Mouse (Mus musculus) embryo, embryonic 11 days (tissue): Measurements from ENCODE around the gene Cux1.

ENCODE experiments used
- DNase-seq: peaks from one replicate; pipeline ENCODE4 v3.0.0-alpha.2; 2015

Cux1 gene

GRCm38 (mm10) chr5:136566812-136567175 lies 496 bp downstream of the Cux1 start:
- no peak for DNase-seq

GRCm38 (mm10) chr5:136566001-136566811 lies 1.1 kb downstream of the Cux1 start:
- peak; percentile 79 for DNase-seq

DNA sequence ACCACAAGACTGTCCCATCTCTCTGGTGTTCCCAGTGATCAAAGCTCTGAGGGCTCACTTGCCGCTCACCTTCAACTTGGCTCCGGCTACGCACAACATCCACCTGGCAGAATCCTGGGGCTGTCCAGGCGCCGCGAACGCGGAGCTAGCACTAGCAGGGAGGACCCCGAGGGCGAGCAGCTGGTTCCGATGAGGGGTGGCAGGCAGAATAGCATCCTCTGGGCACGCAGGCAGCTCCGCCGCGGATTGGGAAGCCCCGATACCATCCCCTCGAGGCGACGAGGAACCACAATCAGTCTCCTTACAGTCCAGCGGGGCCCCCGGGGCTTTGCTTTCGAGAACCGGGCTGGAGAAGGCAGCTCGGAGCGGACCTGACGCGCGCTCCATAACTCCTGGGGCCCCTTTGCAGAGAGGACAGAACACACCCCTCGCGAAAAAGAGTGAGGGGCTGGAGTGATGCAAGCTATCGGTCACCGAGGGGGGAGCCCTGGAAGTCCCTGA lies 1.9 kb downstream of the Cux1 start:
- peak; percentile 62 for DNase-seq

GRCm38 (mm10) chr5:136564613-136565299 lies 2.5 kb downstream of the Cux1 start:
- DNase-seq: no peak

DNA sequence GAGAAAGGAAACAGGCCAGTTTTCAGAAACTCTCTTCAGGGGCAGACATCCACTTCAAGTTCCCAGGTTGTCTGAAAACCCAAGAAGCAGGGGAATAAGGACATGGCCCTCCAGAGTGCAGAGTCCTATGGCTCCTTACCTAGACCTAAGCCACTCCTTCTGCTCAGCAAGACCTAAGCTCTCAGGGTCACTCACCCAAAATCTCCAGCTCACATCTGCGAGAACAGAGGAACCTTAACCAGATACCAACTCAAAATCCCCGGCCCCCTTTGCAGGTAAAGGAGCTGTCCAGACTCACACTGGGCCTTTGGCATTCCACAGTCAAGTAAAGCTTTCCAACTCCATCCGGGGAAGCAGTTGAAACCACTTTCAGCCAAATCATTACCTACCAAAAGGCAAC lies 3.3 kb downstream of the Cux1 start:
- DNase-seq: no peak

DNA sequence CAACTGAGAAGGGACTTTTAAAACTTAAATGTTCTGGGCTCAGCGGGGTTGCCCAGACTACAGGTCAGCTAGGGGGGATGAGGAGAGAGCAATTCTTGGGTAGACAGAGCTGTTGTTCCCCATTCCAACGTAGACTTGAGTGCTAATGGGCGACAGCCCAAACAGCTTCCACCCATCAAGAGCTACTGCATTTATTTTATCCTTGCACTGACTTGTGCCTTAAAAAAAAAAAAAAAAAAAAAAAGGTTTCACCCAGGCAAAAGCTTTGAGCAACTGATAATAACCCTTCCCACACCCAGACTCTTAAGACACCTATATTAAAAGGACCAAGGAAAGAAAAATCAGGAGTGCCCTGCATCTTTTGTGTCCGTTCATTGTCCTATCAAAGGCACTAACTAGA lies 4.2 kb downstream of the Cux1 start:
- DNase-seq: no peak

- peak; percentile 68 for DNase-seq
Measured at GRCm38 (mm10) chr5:136562212-136562611, 5.1 kb downstream of the Cux1 start.

DNA sequence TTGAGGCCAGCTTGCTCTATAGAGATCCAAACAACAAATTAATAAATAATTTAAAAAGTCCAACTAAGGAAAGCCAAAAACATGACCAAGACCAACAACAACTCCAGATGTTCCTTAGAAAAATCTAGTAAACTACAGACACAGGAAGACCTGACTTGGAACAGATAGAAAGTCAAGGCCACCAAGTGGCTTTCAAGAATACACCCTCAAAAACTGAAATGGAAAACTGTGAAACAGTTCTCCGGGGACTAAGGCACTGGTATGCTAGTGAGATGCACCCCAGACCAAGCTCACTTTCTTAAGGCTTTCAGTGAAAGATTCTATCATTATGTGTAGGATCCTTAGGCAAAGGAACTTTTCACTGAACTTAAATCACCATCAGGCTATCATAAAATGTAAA lies 5.6 kb downstream of the Cux1 start:
- no peak for DNase-seq

DNA sequence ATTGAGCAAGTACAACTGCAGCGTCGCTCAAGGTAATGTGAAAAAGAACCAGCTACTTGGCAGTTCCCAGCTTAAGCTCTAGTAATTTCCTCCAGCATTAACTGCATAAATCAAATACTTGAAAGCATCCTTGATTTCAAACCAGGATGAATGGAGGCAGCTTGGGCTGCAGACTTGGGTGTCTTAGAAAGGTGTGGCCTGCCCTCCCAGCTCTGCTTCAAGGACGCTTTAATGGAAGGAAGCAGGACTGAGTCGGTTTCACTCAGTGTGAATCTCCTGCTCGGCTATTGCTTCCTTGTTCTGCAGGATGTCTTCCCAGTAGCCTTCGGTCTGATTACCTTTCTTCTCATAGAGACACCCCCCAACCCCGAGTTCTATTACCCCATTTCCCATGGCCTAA lies 6.6 kb downstream of the Cux1 start:
- no peak for DNase-seq

GRCm38 (mm10) chr5:136557446-136557845 lies 9.8 kb downstream of the Cux1 start:
- DNase-seq: no peak

- no peak for DNase-seq
Measured at GRCm38 (mm10) chr5:136556328-136557262, 10.7 kb downstream of the Cux1 start.

DNA sequence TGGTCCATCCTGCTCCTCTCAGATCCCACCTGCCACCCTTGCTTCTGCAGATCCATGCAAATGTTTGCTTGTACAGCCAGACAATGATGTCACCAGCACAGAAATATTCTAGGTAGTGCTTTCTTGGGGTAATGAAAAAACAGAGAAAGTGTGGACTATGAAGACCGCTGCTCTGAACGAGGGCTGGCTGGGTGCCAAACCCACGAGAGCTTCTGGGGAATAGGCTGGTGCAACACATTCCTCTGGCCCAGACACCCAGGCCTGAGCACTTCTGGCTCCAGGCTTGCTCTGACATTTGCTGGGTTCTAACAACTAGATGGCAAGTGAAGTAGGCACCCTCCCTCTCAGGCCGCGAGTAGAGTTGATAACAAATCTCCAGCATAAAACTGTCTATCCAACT lies 11.6 kb downstream of the Cux1 start:
- DNase-seq: peak; percentile 21

- no peak for DNase-seq
Measured at GRCm38 (mm10) chr5:136552832-136553231, 14.5 kb downstream of the Cux1 start.

- no peak for DNase-seq
Measured at GRCm38 (mm10) chr5:136552093-136552492, 15.2 kb downstream of the Cux1 start.

DNA sequence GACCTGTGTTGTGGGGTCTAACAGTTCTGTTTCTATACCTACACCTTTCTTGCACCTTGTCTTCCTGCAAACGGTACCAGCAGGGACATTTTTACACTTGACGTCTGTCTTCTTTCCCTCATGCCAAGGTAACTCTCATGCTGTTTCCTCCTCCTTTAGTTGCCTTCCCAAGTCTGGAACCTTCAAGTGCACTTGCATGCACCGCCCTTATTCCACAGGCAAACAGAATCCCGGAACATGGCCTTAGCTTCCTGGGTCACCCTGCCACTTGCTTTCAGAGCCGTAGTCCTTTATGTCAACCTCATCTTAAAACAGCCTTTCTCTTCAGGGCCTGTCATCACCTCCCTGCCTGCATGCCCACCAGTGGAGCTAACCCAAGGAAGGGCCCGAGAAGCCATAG lies 15.7 kb downstream of the Cux1 start:
- DNase-seq: no peak

DNA sequence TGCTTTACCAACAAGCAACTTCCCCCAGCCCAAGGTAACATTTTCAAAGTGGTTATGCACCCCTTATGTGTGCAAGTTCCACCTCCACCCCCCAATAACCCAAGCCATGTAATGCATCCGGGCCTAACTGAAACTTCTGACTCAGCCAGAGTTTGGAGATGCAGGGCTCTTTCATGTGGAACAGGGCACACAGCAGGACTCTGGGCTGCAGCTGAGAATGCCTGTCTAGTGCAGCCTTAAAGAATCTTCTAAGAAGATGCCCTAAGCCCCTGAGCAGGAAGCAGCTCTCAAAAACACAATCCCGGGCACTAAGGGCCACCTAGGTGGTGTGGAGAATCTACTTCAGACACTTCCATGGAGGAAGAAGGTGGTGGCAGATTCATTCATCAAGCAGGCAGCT lies 16.6 kb downstream of the Cux1 start:
- peak; percentile 14 for DNase-seq

DNA sequence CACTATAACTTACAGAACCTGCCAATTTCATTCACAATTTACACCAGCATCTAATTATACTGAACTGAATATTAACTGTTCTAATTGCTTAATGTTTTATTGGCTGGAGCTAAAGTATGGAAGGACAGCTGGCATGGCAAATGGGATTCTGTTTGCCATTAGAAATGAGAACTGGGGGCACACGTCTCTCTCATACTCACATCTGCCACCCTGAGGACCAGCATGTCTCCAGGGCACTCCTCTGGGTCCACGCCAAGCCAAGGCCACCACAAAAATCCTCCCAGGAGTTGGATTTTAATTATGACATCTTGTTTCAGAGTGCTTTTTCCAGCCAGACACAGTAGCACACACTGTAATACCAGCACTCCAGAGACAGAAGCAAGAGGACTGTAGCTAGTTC lies 18.5 kb downstream of the Cux1 start:
- no peak for DNase-seq

GRCm38 (mm10) chr5:136545061-136545460 lies 22.2 kb downstream of the Cux1 start:
- DNase-seq: no peak

GRCm38 (mm10) chr5:136543171-136543570 lies 24.1 kb downstream of the Cux1 start:
- DNase-seq: no peak

DNA sequence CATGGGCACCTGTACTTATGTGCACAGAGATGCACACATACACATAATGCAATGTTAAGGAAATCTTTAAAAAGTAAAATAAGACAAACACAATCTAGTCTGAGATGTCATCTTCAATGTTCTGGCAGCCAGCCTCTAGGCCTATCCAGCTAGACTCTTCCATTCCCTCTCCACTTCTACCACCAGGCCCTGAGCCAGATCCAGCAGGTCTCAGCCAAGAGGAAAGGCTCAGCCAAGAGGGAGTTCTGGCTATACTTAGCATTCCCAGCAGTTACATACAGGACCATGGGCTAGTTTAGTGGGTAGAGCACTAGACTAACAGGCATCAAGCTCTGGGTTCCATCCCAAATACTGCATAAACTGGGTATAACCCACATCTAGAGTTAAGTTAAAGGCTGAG lies 26.3 kb downstream of the Cux1 start:
- DNase-seq: no peak

- DNase-seq: no peak
Measured at GRCm38 (mm10) chr5:136540055-136540838, 27.0 kb downstream of the Cux1 start.

DNA sequence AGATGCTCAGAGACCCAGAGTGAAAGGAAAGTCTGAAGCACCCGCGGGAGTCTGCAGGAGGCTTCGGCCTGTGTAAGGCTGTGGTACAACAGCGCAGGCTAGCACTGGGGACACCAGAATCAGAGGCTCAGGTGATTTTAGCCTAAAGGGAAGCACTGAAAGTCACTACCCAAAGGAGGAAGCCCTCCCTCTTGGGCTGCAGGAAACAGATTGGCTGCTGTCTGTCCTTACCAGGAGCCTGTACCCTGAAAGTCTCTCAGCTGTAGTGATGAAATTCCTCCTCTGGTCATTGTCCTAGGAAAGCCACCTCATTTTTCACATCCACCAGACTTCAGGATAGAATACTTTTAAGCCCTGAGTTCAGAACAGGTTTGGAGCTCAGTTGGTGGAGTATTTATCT lies 30.5 kb downstream of the Cux1 start:
- DNase-seq: no peak
